Mouse (Mus musculus) ES-E14 (cell line): ENCODE data around the gene Fam222b. TPM values are rescaled to one million over a fixed set of nuclear protein-coding genes. Genes with fewer than 3 reads are reported as not detected.

Experiments used
- DNase-seq: peaks from one replicate; pipeline ENCODE4 v3.0.0-alpha.2; 2013; ENCODE audit warnings: low read depth, low spot score
- H3K27ac ChIP-seq: 2 replicates; pipeline ENCODE4 v1.5.1; 2012; ENCODE audit warnings: low read depth, mild to moderate bottlenecking, low read length, moderate library complexity, mixed read lengths; ENCODE audit not compliant: poor library complexity, insufficient read depth, severe bottlenecking
- H3K36me3 ChIP-seq: 2 replicates; pipeline ENCODE4 v1.6.1; 2012; ENCODE audit warnings: mild to moderate bottlenecking, low read length, moderate library complexity, mixed read lengths; ENCODE audit not compliant: control insufficient read depth, poor library complexity, insufficient read depth, severe bottlenecking
- H3K4me1 ChIP-seq, 2 experiments: fragments of 150-350 bp in 1 of 2; sonication (generic) in 1 of 2; 2 replicates each; pipeline ENCODE4 v1.6.1; 2012; ENCODE audit warnings: low read length in 2 of 2, mild to moderate bottlenecking in 1 of 2, mixed read lengths in 1 of 2; ENCODE audit not compliant: control insufficient read depth in 2 of 2, insufficient read depth in 2 of 2, poor library complexity in 1 of 2
- H3K4me3 ChIP-seq, 2 experiments: fragments of 150-350 bp in 1 of 2; sonication (generic) in 1 of 2; 2 replicates each; pipeline ENCODE4 v1.5.1; 2012; ENCODE audit warnings: low read length in 2 of 2, low read depth in 1 of 2, mild to moderate bottlenecking in 1 of 2, mixed read lengths in 1 of 2; ENCODE audit not compliant: insufficient read depth in 1 of 2, poor library complexity in 1 of 2, severe bottlenecking in 1 of 2
- H3K9ac ChIP-seq: 2 replicates; pipeline ENCODE4 v1.6.1; 2012; ENCODE audit warnings: low read depth, mild to moderate bottlenecking, low read length, mixed read lengths; ENCODE audit not compliant: poor library complexity, insufficient read depth, severe bottlenecking
- H3K9me3 ChIP-seq: fragments of 150-350 bp; sonication (generic); 2 replicates; pipeline ENCODE4 v1.6.1; 2012; ENCODE audit warnings: low read depth, mild to moderate bottlenecking, low read length; ENCODE audit not compliant: control insufficient read depth, insufficient read depth
- CHD2 ChIP-seq: IDR thresholded peaks from 2 replicates; pipeline ENCODE4 v1.6.1; 2014; ENCODE audit warnings: mild to moderate bottlenecking, low read depth, low read length, inconsistent platforms
- HCFC1 ChIP-seq: IDR thresholded peaks from 2 replicates; pipeline ENCODE4 v1.6.1; 2012; ENCODE audit warnings: low read length, inconsistent platforms, borderline replicate concordance; ENCODE audit not compliant: insufficient read depth
- MAFK ChIP-seq: IDR thresholded peaks from 2 replicates; pipeline ENCODE4 v1.6.1; 2014; ENCODE audit warnings: mild to moderate bottlenecking, low read depth, low read length, inconsistent platforms; ENCODE audit not compliant: insufficient read depth
- ZC3H11A ChIP-seq: IDR thresholded peaks from 2 replicates; pipeline ENCODE4 v1.6.1; 2012; ENCODE audit warnings: low read depth, mild to moderate bottlenecking, inconsistent platforms, low read length, borderline replicate concordance
- ZNF384 ChIP-seq: IDR thresholded peaks from 2 replicates; pipeline ENCODE4 v1.6.1; 2012; ENCODE audit warnings: low read depth, low read length, inconsistent platforms
- in situ Hi-C, 2 experiments: fragments of 600-800 bp; cut with MboI; formaldehyde crosslinking; loops; one replicate each; pipeline ENCODE4 v1.15.1; 2025; ENCODE audit warnings: low sequenced_read_pairs in 2 of 2, inconsistent platforms in 1 of 2; ENCODE audit not compliant: unreplicated experiment in 2 of 2
- total RNA-seq: library from RNA; depleted of rRNA; stranded (reverse); fragments of 300-350 nt; gene quantifications from 2 replicates; pipeline ENCODE4 v1.2.3, GENCODE M21; 2012

Fam222b gene
- total RNA-seq, 1 experiment = 11.7 TPM

GRCm38 (mm10) chr11:78122815-78123214, 28.4 kb downstream of the Fam222b start:
- no peak for DNase-seq
- no peak overlapping the region for H3K27ac ChIP-seq
- no peak overlapping the region for H3K4me3 ChIP-seq
- peaks cover 4 to 5% of the 10 kb centered on the region in 2 experiments; a peak in 2 of 4 replicates for H3K4me1 ChIP-seq
- no peaks in the 10 kb centered on the region for H3K36me3 ChIP-seq
- no peak overlapping the region for H3K9ac ChIP-seq
- TF ChIP-seq ZNF384 = 0 out of 2 replicates have a peak, but pooled peaks have one; percentile 32
- no peak for TF ChIP-seq HCFC1
- H3K9me3 ChIP-seq = no peaks in the 10 kb centered on the region
- in situ Hi-C loops = no loop called here

GRCm38 (mm10) chr11:78123782-78124181, 29.3 kb downstream of the Fam222b start:
- DNase-seq = no peak
- H3K27ac ChIP-seq = no peak overlapping the region
- H3K4me1 ChIP-seq = peaks cover 4 to 5% of the 10 kb centered on the region in 2 experiments; a peak in 2 of 4 replicates
- TF ChIP-seq ZC3H11A (no peak), CHD2 (no peak), HCFC1 (no peak), ZNF384 (no peak), MAFK (no peak)
- H3K9me3 ChIP-seq = no peaks in the 10 kb centered on the region
- in situ Hi-C loops = no loop called here
- H3K4me3 ChIP-seq = no peak overlapping the region
- no peak overlapping the region for H3K9ac ChIP-seq
- H3K36me3 ChIP-seq = no peaks in the 10 kb centered on the region

- no peak overlapping the region for H3K9ac ChIP-seq
- no peak for TF ChIP-seq ZNF384
- TF ChIP-seq MAFK = no peak
- TF ChIP-seq ZC3H11A = no peak
- no peak for TF ChIP-seq HCFC1
- no peak for TF ChIP-seq CHD2
- no peak overlapping the region for H3K4me3 ChIP-seq
- in situ Hi-C loops = no loop called here
- H3K9me3 ChIP-seq = no peaks in the 10 kb centered on the region
- no peak for DNase-seq
- H3K4me1 ChIP-seq = peaks cover 4 to 8% of the 10 kb centered on the region in 2 experiments; a peak in 1 of 4 replicates
- H3K27ac ChIP-seq = no peak overlapping the region
- H3K36me3 ChIP-seq = no peaks in the 10 kb centered on the region
Observed at GRCm38 (mm10) chr11:78125691-78126090, 31.2 kb downstream of the Fam222b start.

GRCm38 (mm10) chr11:78126739-78127138, 32.3 kb downstream of the Fam222b start:
- Histone ChIP-seq H3K9ac (no peak overlapping the region), H3K4me3 (no peak overlapping the region), H3K9me3 (no peaks in the 10 kb centered on the region), H3K36me3 (no peaks in the 10 kb centered on the region), H3K4me1 (peaks cover 4 to 8% of the 10 kb centered on the region in 2 experiments; a peak in 1 of 4 replicates), H3K27ac (no peak overlapping the region)
- TF ChIP-seq MAFK (no peak), ZNF384 (no peak), ZC3H11A (no peak), CHD2 (no peak), HCFC1 (no peak)
- in situ Hi-C loops = no loop called here
- DNase-seq = no peak

- no peak for DNase-seq
- no peak for TF ChIP-seq CHD2
- TF ChIP-seq HCFC1 = no peak
- TF ChIP-seq ZNF384 = no peak
- TF ChIP-seq MAFK = no peak
- no peak for TF ChIP-seq ZC3H11A
- peaks cover 2 to 6% of the 10 kb centered on the region in 2 experiments; a peak in 1 of 4 replicates for H3K4me1 ChIP-seq
- in situ Hi-C loops = no loop called here
- H3K36me3 ChIP-seq = no peaks in the 10 kb centered on the region
- H3K9me3 ChIP-seq = no peaks in the 10 kb centered on the region
- no peak overlapping the region for H3K9ac ChIP-seq
- H3K4me3 ChIP-seq = no peak overlapping the region
- H3K27ac ChIP-seq = no peak overlapping the region
Observed at GRCm38 (mm10) chr11:78129458-78129857, 35.0 kb downstream of the Fam222b start.
